Mouse (Mus musculus) left cerebral cortex, postnatal 14 days (tissue): ENCODE data around the gene Usp21. TPM values are rescaled to one million over a fixed set of nuclear protein-coding genes. Genes with fewer than 3 reads are reported as not detected.

Experiments used
- DNase-seq, 2 experiments: peaks; one replicate each; pipeline ENCODE4 v3.0.0; 2021 to 2022; ENCODE audit warnings: low spot score in 2 of 2, mixed read lengths in 1 of 2
- intact Hi-C: fragments of 180-260 bp; cut with DNase I; formaldehyde crosslinking; loops from one replicate; pipeline ENCODE4 v1.15.1; 2025
- total RNA-seq, 2 experiments: library from RNA; stranded (reverse); gene quantifications; 2 replicates each; pipeline ENCODE4 v1.2.3; 2021

Gene Usp21
- total RNA-seq, 2 experiments from 2014 or later = 54.1 to 58.0 TPM

DNA sequence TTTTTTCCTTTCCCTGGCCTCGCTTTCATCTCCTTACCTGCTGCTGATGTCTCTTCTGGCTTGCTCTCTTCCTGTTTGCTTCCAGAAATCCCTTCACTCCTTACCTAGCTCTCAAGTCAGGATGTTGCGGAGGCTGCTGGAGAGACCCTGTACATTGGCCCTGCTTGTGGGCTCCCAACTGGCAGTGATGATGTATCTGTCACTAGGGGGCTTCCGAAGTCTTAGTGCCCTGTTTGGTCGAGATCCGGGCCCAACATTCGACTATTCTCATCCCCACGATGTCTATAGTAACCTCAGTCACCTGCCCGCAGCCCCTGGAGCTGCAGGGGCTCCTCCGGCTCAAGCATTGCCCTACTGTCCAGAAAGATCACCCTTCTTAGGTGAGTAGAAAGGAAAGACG lies 16.2 kb downstream of the Usp21 start:
- intact Hi-C loops = no loop called here
- DNase-seq = no peak

DNA sequence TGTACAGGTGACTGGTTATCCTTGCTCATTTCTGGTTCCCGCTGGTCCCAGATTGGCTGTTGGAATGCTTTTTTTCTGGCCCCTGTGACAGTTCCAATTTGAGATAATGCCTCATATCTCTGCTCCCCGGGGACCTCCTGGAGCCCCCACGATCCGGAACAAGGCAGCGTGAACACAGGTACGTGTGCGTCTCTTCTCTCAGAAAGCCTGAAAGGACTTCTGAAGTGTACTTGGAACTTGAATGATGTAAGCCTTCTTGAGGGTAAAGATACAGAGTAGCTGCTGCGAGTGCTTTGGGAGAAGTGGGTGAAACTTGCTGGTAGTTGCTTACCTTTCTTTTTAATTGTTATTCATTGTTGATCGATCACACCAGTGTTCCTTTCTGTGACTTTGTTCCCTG lies 16.6 kb downstream of the Usp21 start:
- DNase-seq = no peak
- intact Hi-C loops = no loop called here

DNA sequence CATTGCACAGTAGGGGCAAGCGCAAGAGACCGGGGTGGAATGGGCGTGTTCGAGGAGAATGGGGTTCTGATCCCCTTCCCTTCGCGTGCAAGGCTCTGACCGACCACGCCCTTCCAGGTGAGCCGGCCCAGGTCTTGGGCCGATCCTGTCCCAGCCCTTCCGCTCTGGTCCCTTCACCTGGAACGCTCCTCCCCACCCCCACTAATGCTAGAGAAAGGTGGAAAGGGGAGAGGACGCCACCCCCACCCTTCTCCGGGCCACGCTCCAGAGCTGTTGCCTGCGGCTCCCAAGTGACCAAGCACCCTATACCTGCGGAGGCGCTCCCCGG lies 17.3 kb downstream of the Usp21 start:
- DNase-seq = no peak
- intact Hi-C loops = no loop called here

DNA sequence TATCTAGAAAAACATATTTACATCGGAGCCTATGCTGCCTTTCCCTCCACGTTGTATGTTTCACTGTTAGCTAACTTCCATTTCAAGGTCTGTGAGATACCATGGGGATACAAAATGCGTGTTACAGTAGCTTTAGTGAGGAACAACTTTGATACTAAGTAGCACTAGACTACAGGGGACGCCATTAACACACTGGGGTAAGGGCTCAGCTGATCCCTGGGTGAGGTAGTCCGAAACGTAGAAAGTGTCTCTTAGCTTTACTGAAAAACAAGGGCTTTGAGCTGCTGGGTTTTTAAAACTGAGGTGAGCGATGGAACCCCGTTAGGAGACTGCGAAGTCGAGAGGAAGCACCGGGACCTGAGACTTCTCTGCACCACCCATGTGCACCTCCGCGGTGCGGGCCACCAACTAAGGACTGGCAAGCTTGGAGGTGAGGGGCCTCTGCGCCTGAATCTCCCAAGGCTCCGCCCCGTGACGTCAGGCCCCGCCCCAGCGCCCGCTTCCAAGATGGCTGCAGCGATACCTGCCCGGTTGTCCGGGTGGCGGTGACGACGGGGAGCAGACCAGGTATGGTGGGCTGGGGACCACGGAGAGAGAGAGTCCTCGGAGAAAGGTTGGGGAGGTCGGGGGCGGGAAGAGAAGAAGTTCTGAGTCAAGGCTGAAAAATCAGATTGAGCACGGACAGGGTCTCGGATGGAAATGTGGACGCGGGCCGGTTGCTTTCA lies 17.8 kb downstream of the Usp21 start, which contains the start of gene B4galt3:
Gene B4galt3, plus strand, starts transcription at position 481 of the 725 bp plus-strand sequence.
- peak; percentile 89 to 94 for DNase-seq
- intact Hi-C loops = no loop called here

DNA sequence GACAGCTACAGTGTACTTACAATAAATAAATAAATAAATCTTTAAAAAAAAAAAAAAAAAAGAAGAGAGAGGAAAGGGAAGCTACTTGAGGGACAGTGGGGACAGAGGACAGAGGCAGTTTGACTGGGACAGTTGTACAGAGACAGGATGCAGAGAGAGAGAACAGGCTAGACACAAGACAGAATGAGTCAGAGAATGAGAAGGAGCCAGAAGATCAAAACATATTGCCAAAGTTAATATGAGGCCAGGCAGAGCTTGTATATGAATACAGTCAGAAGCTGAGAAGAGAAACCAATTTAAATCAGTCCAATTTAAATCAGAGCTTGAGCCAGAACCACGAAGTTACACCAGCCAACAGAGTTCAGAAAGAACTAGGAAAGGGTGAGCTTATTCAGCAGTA lies 19.4 kb downstream of the Usp21 start:
- intact Hi-C loops = no loop called here
- DNase-seq = no peak

DNA sequence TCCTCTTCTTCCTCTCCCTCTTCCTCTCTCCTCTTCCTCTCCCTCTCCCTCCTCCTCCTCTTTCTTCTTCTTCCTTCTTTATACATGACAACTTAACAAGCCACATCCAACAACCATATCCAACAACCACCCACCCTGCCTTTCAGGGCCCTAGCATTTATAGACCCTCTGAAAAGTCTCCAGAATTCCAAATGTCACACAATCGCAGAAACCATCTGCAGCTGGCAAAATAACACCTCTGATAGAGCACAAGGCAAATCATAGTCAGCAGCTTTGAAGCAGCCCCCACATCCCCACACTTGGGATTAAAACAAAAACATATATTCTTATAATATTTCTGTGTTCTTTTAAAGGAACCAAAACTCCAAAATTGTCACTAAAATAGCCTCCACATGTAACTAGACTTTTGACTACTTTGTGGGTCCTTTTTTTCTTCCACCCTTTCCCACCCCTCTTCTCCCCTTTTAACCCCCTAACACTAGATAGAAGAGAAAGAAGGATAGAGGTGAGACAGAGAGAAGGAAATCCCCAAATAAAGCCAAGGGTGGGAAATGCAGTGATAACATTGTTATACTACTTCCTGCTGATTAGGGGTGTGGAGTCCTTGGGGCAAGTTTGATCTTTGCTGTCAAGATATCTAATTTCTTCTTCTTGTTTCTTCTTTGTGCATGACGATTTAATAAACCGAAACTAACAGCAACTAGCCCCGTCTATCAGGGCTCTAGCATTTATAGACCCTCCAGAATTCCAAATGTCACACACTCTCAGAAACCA lies 21.6 kb downstream of the Usp21 start:
- DNase-seq = peak in 1 of 2 experiments; percentile 62
- intact Hi-C loops = no loop called here

DNA sequence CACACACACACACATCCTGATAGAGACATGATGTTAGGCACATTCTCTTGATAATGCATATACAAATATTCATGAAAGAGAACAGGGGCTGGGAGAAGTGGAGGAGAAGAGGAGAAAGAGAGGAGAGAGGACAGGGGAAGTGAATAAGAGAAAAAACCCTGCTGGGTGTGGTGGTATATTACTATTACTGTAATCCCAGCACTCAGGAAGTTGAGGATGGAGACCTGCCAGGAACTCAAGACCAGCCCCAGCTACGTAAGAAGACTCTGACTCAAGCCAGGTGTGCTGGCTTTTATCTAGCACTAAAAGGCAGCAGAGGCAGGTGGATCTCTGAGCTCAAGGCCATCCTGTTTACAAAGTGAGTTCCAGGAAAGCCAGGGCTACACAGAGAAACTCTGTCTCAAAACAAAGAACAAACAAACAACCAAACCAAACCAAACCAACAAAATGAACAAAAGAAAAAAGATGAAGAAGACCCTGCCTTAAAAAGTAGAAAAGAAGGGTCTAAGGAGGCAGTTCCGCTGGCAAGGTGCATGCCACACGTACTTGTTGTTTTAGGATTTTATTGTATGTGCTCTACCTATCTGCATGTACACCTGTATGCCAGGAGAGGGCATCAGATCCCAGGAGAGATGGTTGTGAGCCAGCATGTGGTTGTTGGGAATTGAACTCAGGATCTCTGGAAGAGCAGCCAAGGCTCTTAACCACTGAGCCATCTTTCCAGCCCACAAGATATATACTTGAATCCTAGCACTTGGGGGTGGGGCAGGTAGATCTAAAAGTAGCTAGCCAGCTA lies 23.9 kb downstream of the Usp21 start:
- no peak for DNase-seq
- intact Hi-C loops = no loop called here

DNA sequence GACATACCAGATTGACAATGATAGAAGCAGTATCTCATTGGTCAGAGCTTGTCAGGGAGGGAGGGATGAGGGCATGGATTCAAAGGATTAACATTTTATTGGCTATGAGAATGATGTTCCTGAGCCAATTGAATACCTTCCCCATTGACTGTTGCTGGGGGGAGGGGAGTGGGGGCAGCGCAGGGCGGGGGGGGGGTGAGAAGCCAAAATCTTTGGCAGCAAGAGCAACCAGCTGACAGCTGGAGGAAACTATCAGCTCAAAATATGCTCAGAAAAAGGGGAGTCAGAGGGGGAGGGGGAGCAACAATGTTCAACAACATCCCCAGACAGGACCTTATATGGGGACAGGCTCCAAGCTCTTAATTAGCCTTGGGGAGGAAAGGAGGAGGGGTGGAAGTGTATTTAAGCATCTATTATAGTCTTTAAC lies 24.6 kb downstream of the Usp21 start:
- intact Hi-C loops = no loop called here
- peak; percentile 53 to 88 for DNase-seq

DNA sequence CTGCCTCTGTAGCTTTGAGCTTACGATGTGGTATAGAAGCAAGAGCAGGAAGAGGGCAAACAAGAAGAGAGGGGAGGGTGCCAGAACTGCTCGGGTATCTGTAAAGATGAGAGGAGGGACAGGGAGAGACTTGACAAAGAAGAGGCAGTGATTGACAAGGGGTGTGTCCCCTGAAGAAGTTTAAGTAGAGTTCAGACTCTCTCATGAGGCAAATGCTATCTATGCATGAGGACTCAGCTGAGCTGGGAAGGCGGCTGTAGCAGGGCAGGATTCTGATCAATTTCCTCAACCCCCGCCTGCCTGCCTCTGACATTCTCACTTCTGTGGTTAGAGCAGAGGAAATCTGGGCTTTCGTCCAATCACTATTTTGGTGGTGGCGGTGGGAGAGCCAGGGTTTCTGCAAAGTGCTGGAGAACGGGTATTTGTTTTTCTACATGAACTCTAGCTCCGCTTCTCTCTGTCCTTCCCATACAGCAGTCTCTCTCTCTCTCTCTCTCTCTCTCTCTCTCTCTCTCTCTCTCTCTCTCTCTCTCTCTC lies 25.1 kb downstream of the Usp21 start:
- intact Hi-C loops = no loop called here
- DNase-seq = peak; percentile 85 to 93

DNA sequence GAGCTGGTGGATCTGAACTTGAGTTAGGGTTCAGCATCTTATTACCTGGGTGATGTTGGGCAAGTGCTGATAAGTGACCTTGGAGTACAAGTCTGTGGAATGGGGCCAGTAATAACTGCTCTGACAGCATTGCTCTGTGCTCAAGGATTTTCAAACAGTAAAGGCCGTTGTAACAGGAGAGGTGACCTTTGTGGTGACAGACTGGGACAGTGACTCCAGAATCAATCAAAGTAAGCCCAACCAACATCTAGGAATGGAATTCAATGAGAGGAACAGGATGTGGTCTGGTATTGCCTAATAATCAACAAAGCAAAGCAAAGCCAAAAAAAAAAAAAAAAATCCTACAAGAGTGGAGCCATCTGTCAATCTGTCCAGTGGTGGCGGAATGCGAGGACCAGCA lies 27.5 kb downstream of the Usp21 start:
- no peak for DNase-seq
- intact Hi-C loops = no loop called here

DNA sequence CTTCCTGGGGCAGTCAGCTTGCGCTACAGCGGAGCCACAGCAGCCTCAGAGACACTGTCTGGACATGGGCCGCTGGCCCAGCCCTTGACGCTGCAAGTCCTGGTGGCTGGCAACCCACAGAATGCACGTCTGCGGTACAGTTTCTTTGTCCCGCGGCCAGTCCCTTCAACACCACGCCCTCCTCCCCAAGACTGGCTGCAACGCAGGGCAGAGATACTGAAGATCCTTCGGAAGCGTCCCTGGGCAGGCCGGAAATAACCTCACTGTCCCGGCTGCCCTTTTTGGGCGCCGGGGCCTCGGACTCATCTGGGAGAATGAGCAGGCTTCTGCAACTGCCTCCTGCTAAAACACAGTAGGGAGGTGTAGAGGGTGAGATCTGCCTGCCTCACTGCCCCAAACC lies 28.9 kb downstream of the Usp21 start:
- DNase-seq = no peak
- intact Hi-C loops = loop anchor here (10.0 kb wide), 1 partner anchor 144 kb away; the partner anchor contains the start of gene Cfap126

DNA sequence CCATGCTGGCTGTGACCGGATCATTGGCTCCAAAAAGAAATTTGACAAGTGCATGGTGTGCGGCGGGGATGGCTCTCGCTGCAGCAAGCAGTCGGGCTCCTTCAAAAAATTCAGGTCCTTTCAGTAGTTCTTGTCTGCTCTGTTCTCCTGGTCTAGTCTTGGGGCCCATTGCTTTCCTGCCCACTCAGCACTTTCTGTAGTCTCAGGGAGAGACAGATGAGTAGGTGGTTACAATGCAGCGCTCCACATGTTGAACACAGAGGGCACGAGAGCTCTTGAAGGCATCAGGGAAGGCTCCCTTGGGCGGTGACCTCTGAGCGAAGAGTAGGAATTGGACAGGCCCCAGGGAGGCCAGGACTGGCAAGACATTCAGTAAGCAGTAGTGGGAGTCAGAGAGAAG lies 30.0 kb downstream of the Usp21 start:
- intact Hi-C loops = loop anchor here (10.0 kb wide), 1 partner anchor 143 kb away; the partner anchor contains the start of gene Cfap126
- DNase-seq = no peak

DNA sequence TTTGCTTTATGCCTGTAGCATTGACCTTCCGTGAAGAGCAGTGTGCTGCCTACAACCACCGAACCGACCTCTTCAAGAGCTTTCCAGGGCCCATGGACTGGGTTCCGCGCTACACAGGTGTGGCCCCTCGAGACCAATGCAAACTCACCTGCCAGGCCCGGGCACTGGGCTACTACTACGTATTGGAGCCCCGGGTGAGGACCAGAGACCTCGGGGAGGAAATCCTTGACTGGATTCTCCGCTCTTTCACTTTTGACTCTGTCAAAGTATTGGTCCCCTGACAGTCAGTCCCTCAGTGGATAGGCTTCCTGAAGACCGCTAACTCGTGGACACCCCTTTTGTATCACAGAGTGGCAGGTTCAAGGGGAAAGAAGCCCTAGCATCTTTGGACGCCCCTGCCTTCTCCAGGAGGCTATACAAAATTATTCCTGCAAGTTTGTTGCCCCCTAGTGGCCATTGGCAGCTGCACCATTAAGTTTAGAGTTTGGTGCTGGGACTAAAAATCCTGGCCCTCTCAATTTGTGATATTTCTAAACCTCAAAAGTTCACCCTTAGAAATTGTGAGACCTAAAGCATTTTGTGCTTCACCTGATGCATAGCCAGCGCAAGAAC lies 30.7 kb downstream of the Usp21 start:
- intact Hi-C loops = loop anchor here (10.0 kb wide), 1 partner anchor 142 kb away; the partner anchor contains the start of gene Cfap126
- DNase-seq = peak; percentile 72 to 80

DNA sequence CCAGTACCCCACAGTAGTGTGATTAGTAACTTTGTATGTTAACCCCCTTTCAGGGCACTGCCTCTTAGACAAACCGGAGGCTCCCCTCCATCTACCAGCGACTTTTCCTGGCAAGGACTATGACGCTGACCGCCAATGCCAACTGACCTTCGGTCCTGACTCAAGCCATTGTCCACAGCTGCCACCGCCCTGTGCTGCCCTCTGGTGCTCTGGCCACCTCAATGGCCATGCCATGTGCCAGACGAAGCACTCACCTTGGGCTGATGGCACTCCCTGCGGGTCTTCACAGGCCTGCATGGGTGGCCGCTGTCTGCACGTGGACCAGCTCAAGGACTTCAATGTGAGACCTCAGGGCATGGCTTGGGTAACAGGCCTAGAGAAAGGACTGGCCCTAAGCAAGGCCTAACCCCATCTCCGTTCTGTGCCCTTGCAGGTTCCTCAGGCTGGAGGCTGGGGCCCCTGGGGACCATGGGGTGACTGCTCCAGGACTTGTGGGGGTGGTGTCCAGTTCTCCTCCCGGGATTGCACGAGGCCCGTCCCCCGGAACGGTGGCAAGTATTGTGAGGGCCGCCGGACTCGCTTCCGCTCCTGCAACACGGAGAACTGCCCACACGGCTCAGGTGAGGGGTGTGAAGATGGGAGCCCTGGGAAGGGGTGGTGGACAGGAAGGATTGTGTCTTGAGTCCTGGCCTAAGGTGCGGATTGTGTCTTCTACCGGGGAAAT lies 31.5 kb downstream of the Usp21 start:
- no peak for DNase-seq
- intact Hi-C loops = loop anchor here (10.0 kb wide), 1 partner anchor 141 kb away; the partner anchor contains the start of gene Cfap126

DNA sequence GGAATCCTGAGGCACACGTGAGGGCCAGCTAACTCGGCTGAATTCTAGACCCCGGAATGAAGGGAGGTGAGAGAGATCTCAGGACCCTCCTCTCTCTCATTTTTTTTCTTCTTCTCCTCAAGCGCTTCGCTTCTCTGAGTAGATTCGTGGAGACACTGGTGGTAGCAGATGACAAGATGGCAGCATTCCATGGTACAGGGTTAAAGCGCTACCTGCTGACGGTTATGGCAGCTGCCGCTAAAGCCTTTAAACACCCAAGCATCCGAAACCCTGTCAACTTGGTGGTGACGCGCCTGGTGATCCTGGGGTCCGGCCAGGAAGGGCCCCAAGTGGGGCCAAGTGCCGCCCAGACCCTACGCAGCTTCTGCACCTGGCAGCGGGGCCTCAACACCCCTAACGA lies 35.4 kb downstream of the Usp21 start:
- intact Hi-C loops = loop anchor here (10.0 kb wide), 1 partner anchor 138 kb away; the partner anchor contains the start of gene Cfap126
- no peak for DNase-seq

DNA sequence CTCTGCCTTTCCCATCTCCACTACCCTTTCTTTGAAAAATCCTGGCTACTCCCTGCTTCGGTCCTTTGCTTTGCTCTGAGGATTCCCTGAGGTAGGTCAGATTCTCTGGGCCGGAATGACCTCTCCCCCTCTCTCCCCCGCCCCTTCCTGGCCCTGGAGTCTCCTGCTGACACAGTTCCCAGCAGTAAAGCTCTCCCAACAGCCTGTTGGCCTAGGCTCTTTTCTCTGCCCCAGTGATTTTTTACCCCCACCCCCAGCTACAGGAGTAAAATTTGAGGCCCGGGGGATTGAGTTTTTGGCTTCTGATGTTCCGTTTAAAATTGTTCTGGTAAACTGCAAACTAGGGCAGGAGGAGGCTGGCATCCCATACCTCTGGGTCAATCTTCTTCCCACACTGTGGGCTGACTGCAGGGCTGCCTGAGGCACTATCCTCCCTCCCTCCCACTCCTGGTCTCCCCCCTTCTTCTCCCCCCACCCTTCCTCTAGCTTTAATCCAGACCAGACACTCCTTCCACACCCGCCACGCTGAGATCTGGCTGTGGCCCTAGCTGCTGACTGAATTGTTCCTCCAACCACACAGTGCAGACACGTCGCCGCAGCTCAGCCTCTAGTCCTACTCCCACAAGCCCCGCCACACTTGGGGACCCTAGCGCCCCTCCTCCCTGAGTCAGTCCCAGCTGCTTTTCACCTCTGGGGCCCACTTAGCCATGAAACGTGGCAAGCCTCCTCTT lies 36.0 kb downstream of the Usp21 start:
- intact Hi-C loops = loop anchor here (10.0 kb wide), 1 partner anchor 137 kb away; the partner anchor contains the start of gene Cfap126
- DNase-seq = no peak

DNA sequence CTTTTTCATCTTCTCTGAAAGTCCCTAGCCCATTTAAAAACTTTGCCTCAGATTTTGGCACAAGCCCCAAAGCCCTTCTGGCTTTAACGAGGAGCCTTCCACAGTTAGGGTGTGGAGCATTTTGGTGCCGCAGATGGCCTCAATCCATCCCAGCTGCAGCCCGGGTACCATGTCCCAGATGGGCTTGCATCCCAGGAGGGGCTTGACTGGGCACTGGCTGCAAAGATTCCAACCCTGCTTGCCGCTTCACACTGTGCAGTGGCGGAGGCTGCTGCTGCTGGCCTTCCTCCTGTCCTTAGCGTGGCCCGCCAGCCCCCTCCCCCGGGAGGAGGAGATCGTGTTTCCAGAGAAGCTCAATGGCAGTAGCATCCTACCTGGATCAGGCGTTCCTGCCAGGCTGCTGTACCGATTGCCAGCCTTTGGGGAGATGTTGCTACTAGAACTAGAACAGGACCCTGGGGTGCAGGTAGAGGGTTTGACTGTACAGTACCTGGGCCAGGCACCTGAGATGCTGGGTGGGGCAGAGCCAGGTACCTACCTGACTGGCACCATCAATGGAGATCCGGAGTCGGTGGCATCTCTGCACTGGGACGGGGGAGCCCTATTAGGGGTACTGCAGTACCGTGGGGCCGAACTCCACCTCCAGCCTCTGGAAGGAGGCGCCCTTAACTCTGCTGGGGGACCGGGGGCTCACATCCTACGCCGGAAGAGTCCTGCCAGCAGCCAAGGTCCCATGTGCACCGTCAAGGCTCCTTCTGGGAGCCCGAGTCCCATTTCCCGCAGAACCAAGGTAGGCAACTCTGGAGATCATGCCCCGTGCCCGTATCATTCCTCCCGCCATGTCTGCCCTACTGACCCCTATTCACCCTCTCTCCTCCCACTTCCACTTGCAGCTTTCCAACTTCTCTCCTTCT lies 36.9 kb downstream of the Usp21 start, which contains the start of gene Ndufs2:
Gene Ndufs2, minus strand, starts transcription at position 709 of the 914 bp plus-strand sequence.
- intact Hi-C loops = loop anchor here (10.0 kb wide), 1 partner anchor 136 kb away; the partner anchor contains the start of gene Cfap126
- no peak for DNase-seq
